Mouse (Mus musculus): ENCODE results near the gene Taf8. TPM values are rescaled to one million over a fixed set of nuclear protein-coding genes. Genes with fewer than 3 reads are reported as not detected.

Taf8 gene
- total and polyA plus RNA-seq, 3 experiments = 15.2 to 25.7 TPM; not detected in 1

- H3K9me3 ChIP-seq (replicated peaks; ENCODE audit: insufficient read depth, low read length) = no peaks in the 10 kb centered on the region
- TF ChIP-seq TBP (IDR thresholded peaks at IDR 0.05; ENCODE audit: low read depth, low read length) (no peak), USF2 (IDR thresholded peaks at IDR 0.05; ENCODE audit: borderline replicate concordance in 1 of 2, insufficient read depth in 1 of 2, low read depth in 1 of 2, low read length in 2 of 2) (no peak), POLR2A (IDR thresholded peaks at IDR 0.05; ENCODE audit: control insufficient read depth in 1 of 2, insufficient read depth in 1 of 2, low read depth in 1 of 2, low read length in 2 of 2, poor library complexity in 1 of 2) (no peak), ZMIZ1 (IDR thresholded peaks at IDR 0.05; ENCODE audit: low read depth, low read length) (no peak)
- H3K27me3 ChIP-seq (ENCODE audit: control insufficient read depth in 1 of 2, insufficient read depth in 2 of 2, low read length in 2 of 2) = no peaks in the 10 kb centered on the region; a peak in 1 of 4 replicates
- no peaks in the 10 kb centered on the region for H3K79me2 ChIP-seq (ENCODE audit: control insufficient read depth, insufficient read depth, low read length, poor library complexity)
- no peak for DNase-seq (ENCODE audit: low read depth, low spot score)
- H3K36me3 ChIP-seq (ENCODE audit: control insufficient read depth in 1 of 2, insufficient read depth in 2 of 2, low read length in 2 of 2) = no peaks in the 10 kb centered on the region; a peak in 1 of 4 replicates
- H3K9ac ChIP-seq (ENCODE audit: control insufficient read depth, low read depth, low read length, poor library complexity, severe bottlenecking) = no peak overlapping the region
- no peak overlapping the region for H3K27ac ChIP-seq (ENCODE audit: control insufficient read depth, low read depth, low read length)
- peaks cover 0 to 9% of the 10 kb centered on the region in 2 experiments; a peak in 2 of 4 replicates for H3K4me1 ChIP-seq (ENCODE audit: control insufficient read depth in 1 of 2, insufficient read depth in 2 of 2, low read length in 2 of 2)
- no peak overlapping the region for H3K4me3 ChIP-seq (ENCODE audit: control insufficient read depth in 1 of 2, insufficient read depth in 1 of 2, low read depth in 2 of 2, low read length in 2 of 2)
Measured at GRCm38 (mm10) chr17:47448523-47449372, 53.3 kb downstream of the Taf8 start.

- Histone ChIP-seq H3K36me3 (ENCODE audit: control insufficient read depth in 1 of 2, insufficient read depth in 2 of 2, low read length in 2 of 2) (no peaks in the 10 kb centered on the region), H3K4me1 (ENCODE audit: control insufficient read depth in 1 of 2, insufficient read depth in 2 of 2, low read length in 2 of 2) (no peaks in the 10 kb centered on the region), H3K27me3 (ENCODE audit: control insufficient read depth in 1 of 2, insufficient read depth in 2 of 2, low read length in 2 of 2) (no peaks in the 10 kb centered on the region; a peak in 1 of 4 replicates), H3K27ac (ENCODE audit: control insufficient read depth, low read depth, low read length) (no peak overlapping the region), H3K9me3 (replicated peaks; ENCODE audit: insufficient read depth, low read length) (no peaks in the 10 kb centered on the region), H3K79me2 (ENCODE audit: control insufficient read depth, insufficient read depth, low read length, poor library complexity) (no peaks in the 10 kb centered on the region), H3K9ac (ENCODE audit: control insufficient read depth, low read depth, low read length, poor library complexity, severe bottlenecking) (no peak overlapping the region), H3K4me3 (ENCODE audit: control insufficient read depth in 1 of 2, insufficient read depth in 1 of 2, low read depth in 2 of 2, low read length in 2 of 2) (no peak overlapping the region)
- TF ChIP-seq ZNF384 (IDR thresholded peaks at IDR 0.05; ENCODE audit: low read depth, low read length) (no peak), BHLHE40 (IDR thresholded peaks at IDR 0.05; ENCODE audit: borderline replicate concordance, low read depth, low read length) (no peak), RCOR1 (IDR thresholded peaks at IDR 0.05; ENCODE audit: low read depth, low read length) (no peak), UBTF (IDR thresholded peaks at IDR 0.05; ENCODE audit: borderline replicate concordance, insufficient read depth, low read depth, low read length) (no peak)
- no peak for DNase-seq (ENCODE audit: low read depth, low spot score)
Measured at GRCm38 (mm10) chr17:47446561-47446960, 55.5 kb downstream of the Taf8 start.

- Histone ChIP-seq H3K36me3 (ENCODE audit: control insufficient read depth in 1 of 2, insufficient read depth in 2 of 2, low read length in 2 of 2) (no peaks in the 10 kb centered on the region), H3K27me3 (ENCODE audit: control insufficient read depth in 1 of 2, insufficient read depth in 2 of 2, low read length in 2 of 2) (no peaks in the 10 kb centered on the region; a peak in 1 of 4 replicates), H3K79me2 (ENCODE audit: control insufficient read depth, insufficient read depth, low read length, poor library complexity) (no peaks in the 10 kb centered on the region), H3K9ac (ENCODE audit: control insufficient read depth, low read depth, low read length, poor library complexity, severe bottlenecking) (no peak overlapping the region), H3K9me3 (replicated peaks; ENCODE audit: insufficient read depth, low read length) (no peaks in the 10 kb centered on the region), H3K27ac (ENCODE audit: control insufficient read depth, low read depth, low read length) (no peak overlapping the region), H3K4me3 (ENCODE audit: control insufficient read depth in 1 of 2, insufficient read depth in 1 of 2, low read depth in 2 of 2, low read length in 2 of 2) (no peak overlapping the region), H3K4me1 (ENCODE audit: control insufficient read depth in 1 of 2, insufficient read depth in 2 of 2, low read length in 2 of 2) (no peaks in the 10 kb centered on the region)
- no peak for DNase-seq (ENCODE audit: low read depth, low spot score)
- no peak for TF ChIP-seq MYB (IDR thresholded peaks at IDR 0.05; ENCODE audit: low read depth, low read length)
- TF ChIP-seq GABPA (IDR thresholded peaks at IDR 0.05; ENCODE audit: low read depth, low read length) = no peak
- no peak for TF ChIP-seq MYC (IDR thresholded peaks at IDR 0.05; ENCODE audit: low read depth, low read length)
- no peak for TF ChIP-seq JUND (IDR thresholded peaks at IDR 0.05; ENCODE audit: low read depth, low read length)
Measured at GRCm38 (mm10) chr17:47446025-47446424, 56.1 kb downstream of the Taf8 start.
